Mouse (Mus musculus) ovary, adult 2 months (tissue): Measurements from ENCODE around the gene Tmprss13. TPM values are rescaled to one million over a fixed set of nuclear protein-coding genes. Genes with fewer than 3 reads are reported as not detected.

Experiments used
- polyA plus RNA-seq: library from polyadenylated mRNA; depleted of rRNA; stranded (reverse); fragments of >200 nt; gene quantifications from 2 replicates; pipeline ENCODE4 v1.2.3, GENCODE M21; 2012; rRNA removed

The Tmprss13 gene
- 4.9 and 6.9 TPM in 2 replicates for polyA plus RNA-seq

GRCm38 (mm10) chr9:45318855-45319254, at the start of gene Tmprss13:
Gene Tmprss13 (plus strand): TSS chr9:45319100.

GRCm38 (mm10) chr9:45370117-45370561, 51.2 kb downstream of the Tmprss13 start, which contains the start of gene Fxyd6:
Gene Fxyd6 (plus strand): TSS chr9:45370185.

Other genes with a start within 250 kb of the Tmprss13 start
- 0.25 and 0.35 TPM in 2 replicates for gene Jaml, start 239.9 kb upstream of the Tmprss13 start, polyA plus RNA-seq
- gene Scn2b, start 201.3 kb upstream of the Tmprss13 start, polyA plus RNA-seq: 1.3 TPM in 2 replicates
- gene Scn4b, start 180.7 kb upstream of the Tmprss13 start, polyA plus RNA-seq: 0.23 and 0.28 TPM in 2 replicates
- gene BC049352, start 137.1 kb upstream of the Tmprss13 start, polyA plus RNA-seq: 0.07 and 0.15 TPM in 2 replicates
- gene Tmprss4, start 115.0 kb upstream of the Tmprss13 start, polyA plus RNA-seq: 4.4 and 6.9 TPM in 2 replicates
- gene Il10ra, start 50.0 kb upstream of the Tmprss13 start, polyA plus RNA-seq: 5.2 and 5.9 TPM in 2 replicates
- gene Fxyd6, start 51.1 kb downstream of the Tmprss13 start, polyA plus RNA-seq: 88.4 and 105 TPM in 2 replicates
- gene Fxyd2, start 80.6 kb downstream of the Tmprss13 start, polyA plus RNA-seq: 9.2 and 13.3 TPM in 2 replicates
- gene Dscaml1, start 107.5 kb downstream of the Tmprss13 start, polyA plus RNA-seq: 1.0 and 1.5 TPM in 2 replicates